Mouse (Mus musculus): ENCODE results near the gene Snapin. TPM values are rescaled to one million over a fixed set of nuclear protein-coding genes. Genes with fewer than 3 reads are reported as not detected.
A peak's percentile ranks its signal among the peaks of the same experiment; 100 is the strongest.

Snapin gene
- polyA plus RNA-seq, 1 experiment from 2014 or later, result 74.0 TPM

- no peak overlapping the region for H3K27ac ChIP-seq
- 2% methylated on average over 75 of the region's 75 CpGs for WGBS
Measured at GRCm38 (mm10) chr3:90465081-90465685, 25.6 kb downstream of the Snapin start.

GRCm38 (mm10) chr3:90464552-90465080 is 26.2 kb downstream of the Snapin start:
- Histone ChIP-seq H3K4me3 (replicated peaks) (peak overlapping the region; percentile 52), H3K27ac (no peak overlapping the region), H3K27me3 (replicated peaks) (peaks cover 30% of the 10 kb centered on the region), H3K9ac (peak overlapping the region; percentile 48; the same call in 1 of the 2 replicates), H3K36me3 (no peaks in the 10 kb centered on the region), H3K4me2 (replicated peaks) (peak overlapping the region; percentile 95), H3K9me3 (no peaks in the 10 kb centered on the region), H3K4me1 (replicated peaks) (peaks cover 17% of the 10 kb centered on the region)
- WGBS, result 23% methylated on average over 37 of the region's 37 CpGs
- 0 out of 2 replicates have a peak, but pooled peaks have one; percentile 6 for ATAC-seq

More at GRCm38 (mm10) chr3:90465081-90465685, 25.6 kb downstream of the Snapin start:
- Histone ChIP-seq H3K27me3 (replicated peaks) (peaks cover 30% of the 10 kb centered on the region), H3K9me3 (no peaks in the 10 kb centered on the region), H3K9ac (peak overlapping the region; percentile 48), H3K4me1 (replicated peaks) (peaks cover 17% of the 10 kb centered on the region), H3K36me3 (no peaks in the 10 kb centered on the region), H3K4me2 (replicated peaks) (peak overlapping the region; percentile 95), H3K4me3 (replicated peaks) (peak overlapping the region; percentile 52)
- ATAC-seq, result peak; percentile 32

DNA sequence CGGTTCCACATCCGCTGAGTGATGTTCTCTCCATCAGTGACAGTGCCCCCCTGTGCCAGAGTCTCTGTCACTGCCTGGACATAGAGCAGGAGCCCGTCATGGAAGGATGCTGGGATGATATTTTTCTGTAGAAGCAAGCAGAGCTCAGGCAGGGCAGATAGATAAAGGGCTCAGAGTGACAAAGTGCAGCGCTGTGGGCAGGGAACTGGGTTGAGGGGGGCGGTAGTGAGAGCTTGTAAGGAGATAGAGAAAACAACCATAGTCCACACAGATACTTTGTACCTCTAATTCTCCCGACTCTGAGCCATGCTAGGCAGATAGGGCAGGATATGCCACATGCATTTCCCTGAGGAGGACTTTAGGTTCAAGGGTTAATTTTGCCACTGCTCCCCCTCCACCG is 28.3 kb downstream of the Snapin start:
- Histone ChIP-seq H3K27me3 (replicated peaks) (peaks cover 30% of the 10 kb centered on the region), H3K4me1 (replicated peaks) (peaks cover 17% of the 10 kb centered on the region), H3K36me3 (no peaks in the 10 kb centered on the region), H3K9me3 (no peaks in the 10 kb centered on the region), H3K27ac (no peak overlapping the region), H3K4me2 (replicated peaks) (no peak overlapping the region), H3K9ac (no peak overlapping the region), H3K4me3 (replicated peaks) (no peak overlapping the region)
- no peak for ATAC-seq
- 29% methylated on average over 7 of the region's 7 CpGs for WGBS

- Histone ChIP-seq H3K4me1 (replicated peaks) (peaks cover 17% of the 10 kb centered on the region), H3K9ac (no peak overlapping the region), H3K4me3 (replicated peaks) (no peak overlapping the region), H3K27me3 (replicated peaks) (peaks cover 30% of the 10 kb centered on the region), H3K4me2 (replicated peaks) (no peak overlapping the region), H3K36me3 (no peaks in the 10 kb centered on the region), H3K27ac (no peak overlapping the region), H3K9me3 (no peaks in the 10 kb centered on the region)
- 82% methylated on average over 3 of the region's 3 CpGs for WGBS
- ATAC-seq, result no peak
Measured at GRCm38 (mm10) chr3:90461935-90462334, 28.9 kb downstream of the Snapin start.

DNA sequence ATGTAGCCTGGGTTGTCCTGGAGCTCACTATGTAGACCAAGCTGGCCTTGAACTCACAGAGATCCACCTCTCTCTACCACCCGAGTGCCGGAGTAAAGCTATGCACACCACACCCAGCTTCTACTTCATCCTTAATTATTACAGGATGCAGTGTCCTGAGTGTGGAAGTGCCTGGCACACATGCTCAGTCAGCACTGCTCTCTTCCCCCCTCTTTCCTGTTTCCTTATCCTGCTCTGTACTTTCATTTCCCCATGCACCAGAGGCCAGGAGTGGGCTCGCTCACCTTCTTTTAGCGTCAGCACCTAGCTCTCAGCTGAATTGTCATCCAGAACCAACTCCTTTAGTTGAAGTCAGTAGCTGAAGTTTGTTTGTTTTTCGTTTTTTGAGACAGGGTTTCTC is 30.5 kb downstream of the Snapin start:
- no peak for ATAC-seq
- Histone ChIP-seq H3K36me3 (no peaks in the 10 kb centered on the region), H3K9ac (no peak overlapping the region), H3K4me3 (replicated peaks) (no peak overlapping the region), H3K4me1 (replicated peaks) (peaks cover 8% of the 10 kb centered on the region; the same call in 1 of the 2 replicates), H3K27ac (no peak overlapping the region), H3K27me3 (replicated peaks) (peaks cover 22% of the 10 kb centered on the region), H3K9me3 (no peaks in the 10 kb centered on the region), H3K4me2 (replicated peaks) (no peak overlapping the region)
- WGBS, result 73% methylated on average over 5 of the region's 5 CpGs

DNA sequence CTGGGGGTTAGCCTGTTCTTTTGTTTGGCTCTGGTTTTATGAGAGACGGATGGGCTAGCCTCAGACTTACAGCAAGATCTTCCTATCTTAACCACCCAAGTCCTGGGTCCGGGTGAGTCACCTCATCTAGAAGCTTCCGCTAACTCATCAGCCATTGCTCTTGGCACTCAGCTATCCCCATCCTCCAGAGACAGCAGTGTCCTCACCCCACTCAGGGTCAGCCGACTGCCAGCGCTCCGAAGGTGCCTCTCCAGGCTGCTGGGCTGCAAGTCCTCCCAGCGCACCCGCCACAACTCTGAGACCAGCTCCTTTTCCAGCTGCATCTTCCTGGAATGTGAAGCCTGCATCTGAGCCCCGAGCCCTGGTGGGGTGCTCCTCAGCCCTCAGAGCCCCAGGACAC is 31.1 kb downstream of the Snapin start:
- H3K9me3 ChIP-seq, result no peaks in the 10 kb centered on the region
- H3K4me2 ChIP-seq (replicated peaks), result no peak overlapping the region
- no peak for ATAC-seq
- no peak overlapping the region for H3K9ac ChIP-seq
- H3K4me1 ChIP-seq (replicated peaks), result peaks cover 2% of the 10 kb centered on the region; the same call in 1 of the 2 replicates
- H3K4me3 ChIP-seq (replicated peaks), result no peak overlapping the region
- 80% methylated on average over 9 of the region's 9 CpGs for WGBS
- H3K27ac ChIP-seq, result no peak overlapping the region
- H3K27me3 ChIP-seq (replicated peaks), result peaks cover 16% of the 10 kb centered on the region
- H3K36me3 ChIP-seq, result no peaks in the 10 kb centered on the region

DNA sequence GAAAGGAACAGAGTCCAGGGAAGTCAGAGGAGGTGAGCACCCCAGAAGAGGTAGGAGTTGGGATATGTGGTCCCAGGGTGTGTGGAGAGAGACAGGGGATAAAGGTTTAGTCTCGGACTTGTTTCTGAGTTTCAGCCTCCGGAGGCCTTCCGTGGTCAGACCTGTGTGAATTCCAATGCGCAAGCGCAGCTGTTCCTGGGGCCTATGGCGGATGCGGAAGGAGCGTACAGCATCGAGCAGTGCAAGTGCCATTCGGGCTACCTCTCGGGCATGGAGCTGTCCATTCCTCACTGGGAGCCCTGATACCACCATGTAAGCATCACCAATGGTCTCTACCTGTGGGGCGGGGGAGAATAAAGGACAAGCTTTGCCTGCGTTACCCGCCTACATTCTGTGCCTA is 35.9 kb downstream of the Snapin start:
- H3K36me3 ChIP-seq, result no peaks in the 10 kb centered on the region
- no peak overlapping the region for H3K4me3 ChIP-seq (replicated peaks)
- WGBS, result 87% methylated on average over 14 of the region's 14 CpGs
- H3K4me2 ChIP-seq (replicated peaks), result no peak overlapping the region
- peaks cover 8% of the 10 kb centered on the region; the same call in 1 of the 2 replicates for H3K4me1 ChIP-seq (replicated peaks)
- no peaks in the 10 kb centered on the region for H3K9me3 ChIP-seq
- H3K27ac ChIP-seq, result no peak overlapping the region
- H3K9ac ChIP-seq, result no peak overlapping the region
- no peaks in the 10 kb centered on the region for H3K27me3 ChIP-seq (replicated peaks)
- no peak for ATAC-seq

DNA sequence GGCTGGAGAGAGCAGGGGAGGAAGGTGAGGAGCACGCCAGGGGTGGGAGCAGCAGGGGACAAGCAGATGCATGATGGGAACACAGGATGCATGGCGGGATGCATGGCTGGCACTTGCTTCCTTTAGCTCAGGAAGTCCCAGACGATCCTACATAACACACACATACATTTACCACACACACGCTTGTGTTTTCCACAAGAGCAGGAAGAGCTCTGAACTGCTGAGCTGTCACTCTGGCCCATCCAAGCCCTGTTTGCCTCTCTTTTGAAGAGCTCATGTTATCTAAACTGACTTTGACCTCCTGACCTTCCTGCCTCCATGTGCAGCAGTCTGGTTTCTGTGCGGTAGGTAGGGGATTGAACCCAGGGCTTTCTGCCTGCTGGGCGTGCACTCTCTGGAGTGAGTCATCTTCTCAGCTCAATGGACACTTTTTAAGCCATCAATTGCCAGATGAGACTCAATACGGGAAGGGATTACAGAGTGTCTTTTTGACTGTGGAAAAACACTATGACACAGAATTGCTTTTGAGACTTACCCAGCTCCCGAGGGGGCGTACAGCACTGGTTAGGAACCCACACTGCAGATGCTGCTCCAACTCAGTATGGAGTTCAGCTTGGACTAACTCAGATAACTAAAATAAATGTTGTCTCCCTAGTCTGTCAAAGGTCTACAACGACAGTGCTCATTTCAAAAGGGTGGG is 39.3 kb downstream of the Snapin start:
- Histone ChIP-seq H3K27ac (no peak overlapping the region), H3K4me2 (replicated peaks) (peak overlapping the region; percentile 41)
- WGBS, result 41% methylated on average over 10 of the region's 10 CpGs

DNA sequence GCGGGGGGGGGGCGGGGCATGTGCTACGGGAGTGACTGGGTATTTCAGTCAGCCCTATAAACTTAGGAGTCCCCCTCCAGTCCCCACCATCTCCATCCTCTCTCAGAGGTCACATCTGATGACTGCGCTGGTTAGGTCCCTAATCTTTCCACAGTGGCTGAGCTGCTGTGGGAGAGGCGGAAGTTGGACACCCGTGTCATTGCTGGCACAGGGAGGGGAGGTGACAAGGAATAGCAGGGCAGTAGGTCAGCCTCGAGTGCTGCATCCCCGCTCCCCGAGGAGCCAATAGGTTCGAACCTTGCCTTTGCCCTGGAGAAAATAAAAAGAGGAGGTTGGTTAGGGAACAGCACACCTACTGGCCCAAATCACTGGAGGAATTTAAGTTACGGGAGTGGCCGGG is 40.0 kb downstream of the Snapin start:
- Histone ChIP-seq H3K4me2 (replicated peaks) (peak overlapping the region; percentile 41), H3K27me3 (replicated peaks) (no peaks in the 10 kb centered on the region), H3K9ac (no peak overlapping the region), H3K4me1 (replicated peaks) (peaks cover 19% of the 10 kb centered on the region), H3K4me3 (replicated peaks) (0 out of 2 replicates have a peak overlapping the region, but pooled peaks have one; percentile 4), H3K36me3 (no peaks in the 10 kb centered on the region), H3K9me3 (no peaks in the 10 kb centered on the region), H3K27ac (no peak overlapping the region)
- no peak for ATAC-seq
- 29% methylated on average over 12 of the region's 12 CpGs for WGBS

More for the DNA sequence above, 39.3 kb downstream of the Snapin start:
- Histone ChIP-seq H3K9ac (no peak overlapping the region), H3K36me3 (no peaks in the 10 kb centered on the region), H3K9me3 (no peaks in the 10 kb centered on the region), H3K4me1 (replicated peaks) (peaks cover 15% of the 10 kb centered on the region), H3K27me3 (replicated peaks) (no peaks in the 10 kb centered on the region), H3K4me3 (replicated peaks) (0 out of 2 replicates have a peak overlapping the region, but pooled peaks have one; percentile 4)
- no peak for ATAC-seq

- Histone ChIP-seq H3K4me2 (replicated peaks) (no peak overlapping the region), H3K4me3 (replicated peaks) (no peak overlapping the region), H3K9ac (no peak overlapping the region), H3K4me1 (replicated peaks) (peaks cover 23% of the 10 kb centered on the region), H3K36me3 (no peaks in the 10 kb centered on the region), H3K27me3 (replicated peaks) (no peaks in the 10 kb centered on the region), H3K27ac (no peak overlapping the region), H3K9me3 (no peaks in the 10 kb centered on the region)
- ATAC-seq, result no peak
- 59% methylated on average over 6 of the region's 6 CpGs for WGBS
Measured at GRCm38 (mm10) chr3:90448626-90449025, 42.2 kb downstream of the Snapin start.

- Histone ChIP-seq H3K27me3 (replicated peaks) (no peaks in the 10 kb centered on the region), H3K9ac (peak overlapping the region; percentile 14; the same call in 1 of the 2 replicates), H3K4me1 (replicated peaks) (peaks cover 23% of the 10 kb centered on the region), H3K4me3 (replicated peaks) (peak overlapping the region; percentile 22; the same call in 1 of the 2 replicates), H3K27ac (peak overlapping the region; percentile 93), H3K9me3 (no peaks in the 10 kb centered on the region), H3K4me2 (replicated peaks) (peak overlapping the region; percentile 55), H3K36me3 (no peaks in the 10 kb centered on the region)
- 37% methylated on average over 7 of the region's 7 CpGs for WGBS
- ATAC-seq, result peak; percentile 20; the same call in 1 of the 2 replicates
Measured at GRCm38 (mm10) chr3:90447123-90447494, 43.7 kb downstream of the Snapin start.

- no peaks in the 10 kb centered on the region for H3K27me3 ChIP-seq (replicated peaks)
- peak overlapping the region; percentile 22 for H3K4me3 ChIP-seq (replicated peaks)
- peak overlapping the region; percentile 93 for H3K27ac ChIP-seq
- peak overlapping the region; percentile 55 for H3K4me2 ChIP-seq (replicated peaks)
- no peaks in the 10 kb centered on the region for H3K9me3 ChIP-seq
- H3K4me1 ChIP-seq (replicated peaks), result peaks cover 23% of the 10 kb centered on the region
- peak overlapping the region; percentile 14; the same call in 1 of the 2 replicates for H3K9ac ChIP-seq
- H3K36me3 ChIP-seq, result no peaks in the 10 kb centered on the region
- WGBS, result under 1% methylated on average over 17 of the region's 17 CpGs
- ATAC-seq, result peak; percentile 95
Measured at GRCm38 (mm10) chr3:90446389-90447122, 44.3 kb downstream of the Snapin start.
